Mouse (Mus musculus): ENCODE measurements around the gene Nectin4.

Gene Nectin4

GRCm38 (mm10) chr1:171411492-171411941 lies 41.6 kb downstream of the Nectin4 start:
- in situ Hi-C loops (cut with MboI, MseI), result no loop called here

- in situ Hi-C loops (cut with MboI, MseI), result no loop called here
These were observed 42.1 kb downstream of the Nectin4 start for GRCm38 (mm10) chr1:171412001-171412441.

- in situ Hi-C loops (cut with MboI, MseI), result no loop called here
These were observed 42.5 kb downstream of the Nectin4 start for GRCm38 (mm10) chr1:171412446-171412845.

- in situ Hi-C loops (cut with MboI, MseI), result no loop called here
These were observed 43.7 kb downstream of the Nectin4 start for GRCm38 (mm10) chr1:171413608-171414007.

GRCm38 (mm10) chr1:171418660-171419059 lies 48.8 kb downstream of the Nectin4 start, which contains the start of gene Tstd1:
Gene Tstd1, plus strand, starts transcription at chr1:171418872.
- in situ Hi-C loops (cut with MboI, MseI), result no loop called here

- in situ Hi-C loops (cut with MboI, MseI), result no loop called here
These were observed 49.5 kb downstream of the Nectin4 start for GRCm38 (mm10) chr1:171419291-171419882.

GRCm38 (mm10) chr1:171419905-171420304 lies 50.0 kb downstream of the Nectin4 start:
- in situ Hi-C loops (cut with MboI, MseI), result no loop called here

- in situ Hi-C loops (cut with MboI, MseI), result no loop called here
These were observed 52.7 kb downstream of the Nectin4 start for GRCm38 (mm10) chr1:171422504-171423095.

- in situ Hi-C loops (cut with MboI, MseI), result no loop called here
These were observed 54.7 kb downstream of the Nectin4 start for GRCm38 (mm10) chr1:171424638-171425037.

- in situ Hi-C loops (cut with MboI, MseI), result no loop called here
These were observed 55.2 kb downstream of the Nectin4 start for GRCm38 (mm10) chr1:171425126-171425525.

- in situ Hi-C loops (cut with MboI, MseI), result no loop called here
These were observed 62.3 kb downstream of the Nectin4 start for GRCm38 (mm10) chr1:171432158-171432557.

GRCm38 (mm10) chr1:171435288-171435814 lies 65.5 kb downstream of the Nectin4 start:
- in situ Hi-C loops (cut with MboI, MseI), result no loop called here

- in situ Hi-C loops (cut with MboI, MseI), result no loop called here
These were observed 66.1 kb downstream of the Nectin4 start for GRCm38 (mm10) chr1:171435974-171436373.

- in situ Hi-C loops (cut with MboI, MseI), result no loop called here
These were observed 67.5 kb downstream of the Nectin4 start, which contains the start of gene F11r for GRCm38 (mm10) chr1:171437264-171438013. Gene F11r, plus strand, starts transcription at chr1:171437535.
